Mouse (Mus musculus) heart, postnatal 0 days (tissue): ENCODE results near the gene Galnt9. TPM values are rescaled to one million over a fixed set of nuclear protein-coding genes. Genes with fewer than 3 reads are reported as not detected.

ENCODE experiments used
- ATAC-seq: fragments of 200-750 bp; cut with Nextera tagmentation; 2 replicates; pipeline ENCODE4 v1.8.0; 2017; ENCODE audit warnings: low read depth, moderate number of reproducible peaks, moderate library complexity; ENCODE audit not compliant: insufficient read depth
- DNase-seq: peaks from one replicate; pipeline ENCODE4 v3.0.0-alpha.2; 2016; ENCODE audit warnings: low spot score
- H3K27ac ChIP-seq: fragments of 300-500 bp; sonication (generic); 2 replicates; pipeline ENCODE4 v1.5.1; 2014; ENCODE audit warnings: low read depth, mild to moderate bottlenecking
- H3K27me3 ChIP-seq: fragments of 300-500 bp; sonication (generic); 2 replicates; pipeline ENCODE4 v1.6.1; 2014; ENCODE audit warnings: low read length, mixed read lengths; ENCODE audit not compliant: control insufficient read depth, insufficient read depth
- H3K36me3 ChIP-seq: fragments of 300-500 bp; sonication (generic); replicated peaks from 2 replicates; pipeline ENCODE4 v1.6.1; 2014; ENCODE audit warnings: low read length, mixed read lengths; ENCODE audit not compliant: control insufficient read depth, insufficient read depth
- H3K4me1 ChIP-seq: fragments of 300-500 bp; sonication (generic); 2 replicates; pipeline ENCODE4 v1.6.1; 2014; ENCODE audit warnings: antibody characterized with exemption; ENCODE audit not compliant: control insufficient read depth, insufficient read depth
- H3K4me2 ChIP-seq: fragments of 300-500 bp; sonication (generic); 2 replicates; pipeline ENCODE4 v1.6.1; 2014; ENCODE audit warnings: low read depth, mild to moderate bottlenecking, low read length, moderate library complexity
- H3K4me3 ChIP-seq: fragments of 300-500 bp; sonication (generic); 2 replicates; pipeline ENCODE4 v1.5.1; 2014; ENCODE audit warnings: low read depth, low read length
- H3K9ac ChIP-seq: fragments of 300-500 bp; sonication (generic); replicated peaks from 2 replicates; pipeline ENCODE4 v1.6.1; 2014; ENCODE audit warnings: low read depth, low read length, mixed read lengths
- H3K9me3 ChIP-seq: fragments of 300-500 bp; sonication (generic); replicated peaks from 2 replicates; pipeline ENCODE4 v1.6.1; 2016; ENCODE audit warnings: low read length; ENCODE audit not compliant: control insufficient read depth
- CTCF ChIP-seq: IDR thresholded peaks from 2 replicates; pipeline ENCODE4 v1.5.1; 2016; ENCODE audit warnings: antibody characterized with exemption, control low read depth, low read depth
- EP300 ChIP-seq: IDR thresholded peaks from 2 replicates; pipeline ENCODE4 v1.6.1; 2016; ENCODE audit warnings: antibody characterized with exemption, low read depth
- WGBS: fragments of 180-500 bp; shearing (Covaris S2); extraction: QIAGEN DNeasy Blood & Tissue Kit; methylation state at CpG from one replicate; pipeline ENCODE4 v1.1.7; 2014; 5-methylcytosine and 5-hydroxymethylcytosine counted together
- polyA plus RNA-seq: library from polyadenylated mRNA; unstranded; fragments of >200 nt; fragmentation: Nextera tagmentation; extraction: Ambion mirVana; gene quantifications from 2 replicates; pipeline ENCODE4 v1.2.1, GENCODE M21; 2015
- total RNA-seq: library from RNA; depleted of rRNA; stranded (reverse); fragments of >200 nt; gene quantifications from 2 replicates; pipeline ENCODE4 v1.2.3, GENCODE M21; 2014; ENCODE audit warnings: low replicate concordance

Galnt9 gene
- total and polyA plus RNA-seq, 2 experiments from 2014 or later = not detected

- Histone ChIP-seq H3K4me2 (no peak overlapping the region), H3K9me3 (no peaks in the 10 kb centered on the region), H3K36me3 (no peaks in the 10 kb centered on the region), H3K4me1 (no peaks in the 10 kb centered on the region), H3K27me3 (peaks cover 51% of the 10 kb centered on the region), H3K9ac (no peak overlapping the region), H3K27ac (no peak overlapping the region), H3K4me3 (no peak overlapping the region)
- ATAC-seq (no peak), DNase-seq (no peak)
- 30% methylated on average over 2 of the region's 2 CpGs for WGBS
- TF ChIP-seq CTCF (no peak), EP300 (no peak)
Observed at GRCm38 (mm10) chr5:110540947-110541346, 3.2 kb upstream of the Galnt9 start.

- no peak for TF ChIP-seq CTCF
- no peak overlapping the region for H3K4me3 ChIP-seq
- H3K36me3 ChIP-seq = no peaks in the 10 kb centered on the region
- no peak overlapping the region for H3K27ac ChIP-seq
- H3K4me1 ChIP-seq = no peaks in the 10 kb centered on the region
- no peak overlapping the region for H3K4me2 ChIP-seq
- peaks cover 56% of the 10 kb centered on the region for H3K27me3 ChIP-seq
- ATAC-seq = no peak
- no peaks in the 10 kb centered on the region for H3K9me3 ChIP-seq
- 55% methylated on average over 6 of the region's 6 CpGs for WGBS
- no peak for DNase-seq
- H3K9ac ChIP-seq = no peak overlapping the region
Observed at GRCm38 (mm10) chr5:110541456-110541855, 2.7 kb upstream of the Galnt9 start.

GRCm38 (mm10) chr5:110544691-110545069 lies 525 bp downstream of the Galnt9 start:
- Histone ChIP-seq H3K9ac (no peak overlapping the region), H3K36me3 (no peaks in the 10 kb centered on the region), H3K27ac (no peak overlapping the region), H3K27me3 (peaks cover 79% of the 10 kb centered on the region), H3K4me2 (no peak overlapping the region), H3K4me1 (no peaks in the 10 kb centered on the region), H3K4me3 (no peak overlapping the region), H3K9me3 (no peaks in the 10 kb centered on the region)
- 3% methylated on average over 24 of the region's 24 CpGs for WGBS
- DNase-seq = no peak
- TF ChIP-seq EP300 = no peak
- TF ChIP-seq CTCF = no peak
- no peak for ATAC-seq

DNA sequence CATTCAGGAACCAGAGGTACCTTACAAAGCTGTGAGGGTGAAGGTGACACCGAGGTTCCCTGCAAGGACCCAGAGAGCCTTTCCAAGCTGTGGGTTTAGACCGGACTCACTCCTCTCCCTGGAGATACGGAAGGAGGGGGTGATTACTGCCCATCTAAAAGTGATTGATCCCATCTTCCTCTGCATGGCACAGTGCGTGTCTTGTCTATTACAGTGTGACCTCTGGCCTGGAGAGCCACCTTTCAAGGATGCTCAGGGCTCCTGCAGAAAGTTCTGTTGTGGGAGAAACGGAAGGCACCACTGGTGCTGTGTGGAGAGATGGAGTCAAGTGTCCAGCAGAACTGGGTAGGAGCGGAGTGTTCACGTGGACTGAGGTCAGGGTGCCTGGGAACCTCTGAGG lies 1.2 kb downstream of the Galnt9 start:
- Histone ChIP-seq H3K4me2 (no peak overlapping the region), H3K9me3 (no peaks in the 10 kb centered on the region), H3K27ac (no peak overlapping the region), H3K9ac (no peak overlapping the region), H3K4me3 (no peak overlapping the region), H3K27me3 (peaks cover 79% of the 10 kb centered on the region), H3K36me3 (no peaks in the 10 kb centered on the region), H3K4me1 (no peaks in the 10 kb centered on the region)
- TF ChIP-seq EP300 (no peak), CTCF (no peak)
- ATAC-seq = no peak
- DNase-seq = no peak
- WGBS = 71% methylated on average over 7 of the region's 7 CpGs

DNA sequence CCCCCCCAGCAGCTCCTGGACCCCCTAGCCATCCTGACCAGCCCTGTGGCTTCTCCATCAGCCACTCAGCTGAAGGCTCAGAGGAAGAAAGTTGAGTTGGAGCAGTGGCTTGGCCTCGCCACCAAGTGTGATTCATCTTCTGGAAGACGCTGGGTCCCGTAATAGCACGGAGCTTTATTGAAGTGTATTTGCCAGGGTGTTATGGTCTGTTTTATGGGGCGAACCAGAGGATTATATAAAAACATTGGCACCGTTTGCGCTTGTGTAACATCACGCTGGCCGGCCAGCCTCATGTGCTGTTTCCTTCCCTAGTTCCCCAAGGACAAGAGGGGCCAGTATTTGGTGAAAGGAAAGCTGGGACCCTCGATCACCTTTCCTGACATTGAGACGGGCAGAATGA lies 2.0 kb downstream of the Galnt9 start:
- no peaks in the 10 kb centered on the region for H3K4me1 ChIP-seq
- H3K9me3 ChIP-seq = no peaks in the 10 kb centered on the region
- H3K4me2 ChIP-seq = no peak overlapping the region
- H3K4me3 ChIP-seq = no peak overlapping the region
- no peak overlapping the region for H3K27ac ChIP-seq
- no peak for ATAC-seq
- no peak for TF ChIP-seq EP300
- no peak for TF ChIP-seq CTCF
- no peak overlapping the region for H3K9ac ChIP-seq
- H3K36me3 ChIP-seq = no peaks in the 10 kb centered on the region
- WGBS = 62% methylated on average over 11 of the region's 11 CpGs
- H3K27me3 ChIP-seq = peaks cover 73% of the 10 kb centered on the region
- no peak for DNase-seq

DNA sequence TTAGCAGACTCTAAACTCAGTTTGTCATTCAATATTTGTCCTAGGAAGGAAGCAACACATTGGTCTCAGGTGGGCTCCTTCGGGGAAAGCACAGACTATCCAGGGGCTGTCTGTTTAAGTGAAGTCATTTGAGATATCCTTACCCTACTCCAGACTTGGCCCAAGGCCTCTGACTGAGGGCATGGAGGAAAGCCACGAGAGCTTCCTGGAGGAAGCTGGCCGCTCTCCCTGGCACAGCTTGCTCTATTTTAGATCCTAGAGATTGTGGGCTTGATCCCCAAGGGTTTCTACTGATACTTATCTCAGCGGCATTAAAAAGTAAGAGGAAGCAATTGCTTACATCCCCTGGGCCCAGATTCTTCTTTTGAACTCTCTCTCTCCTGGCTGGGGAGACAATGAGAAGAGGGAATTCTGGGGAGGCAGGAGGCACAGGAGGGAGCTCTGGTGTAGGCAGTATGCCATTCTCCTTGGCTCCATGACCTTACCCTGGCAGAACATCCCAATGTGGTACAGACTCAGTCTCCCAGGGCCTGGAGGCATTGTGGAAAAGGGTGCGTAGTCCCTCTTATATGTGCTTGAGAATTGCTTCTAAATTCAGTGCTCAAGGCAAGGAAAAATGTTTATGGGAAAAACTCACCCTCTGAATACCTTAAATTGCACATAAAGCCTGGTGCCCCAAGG lies 2.7 kb downstream of the Galnt9 start:
- Histone ChIP-seq H3K27ac (no peak overlapping the region), H3K4me2 (no peak overlapping the region), H3K4me1 (no peaks in the 10 kb centered on the region), H3K9ac (no peak overlapping the region), H3K36me3 (no peaks in the 10 kb centered on the region), H3K9me3 (no peaks in the 10 kb centered on the region), H3K27me3 (peaks cover 68% of the 10 kb centered on the region), H3K4me3 (no peak overlapping the region)
- ATAC-seq (no peak), DNase-seq (no peak)
- no peak for TF ChIP-seq CTCF
- TF ChIP-seq EP300 = no peak
- WGBS = 66% methylated on average over 5 of the region's 5 CpGs
